Mouse (Mus musculus) natural killer cell, adult 2 months (primary cell): ENCODE measurements around the gene Kremen1.

Experiments
- DNase-seq, 2 experiments: peaks; one replicate each; pipeline ENCODE4 v3.0.0; 2022; ENCODE audit warnings: low spot score in 2 of 2

Gene Kremen1

GRCm38 (mm10) chr11:5261508-5262392 is at the start of gene Kremen1:
Gene Kremen1, minus strand, starts transcription at chr11:5261558.
- DNase-seq = peak; percentile 84 to 92

GRCm38 (mm10) chr11:5307024-5307905 is 45.9 kb upstream of the Kremen1 start:
- DNase-seq = no peak

- DNase-seq = no peak
Measured at GRCm38 (mm10) chr11:5306017-5306416, 44.7 kb upstream of the Kremen1 start.

- no peak for DNase-seq
Measured at GRCm38 (mm10) chr11:5304526-5304925, 43.2 kb upstream of the Kremen1 start.

DNA sequence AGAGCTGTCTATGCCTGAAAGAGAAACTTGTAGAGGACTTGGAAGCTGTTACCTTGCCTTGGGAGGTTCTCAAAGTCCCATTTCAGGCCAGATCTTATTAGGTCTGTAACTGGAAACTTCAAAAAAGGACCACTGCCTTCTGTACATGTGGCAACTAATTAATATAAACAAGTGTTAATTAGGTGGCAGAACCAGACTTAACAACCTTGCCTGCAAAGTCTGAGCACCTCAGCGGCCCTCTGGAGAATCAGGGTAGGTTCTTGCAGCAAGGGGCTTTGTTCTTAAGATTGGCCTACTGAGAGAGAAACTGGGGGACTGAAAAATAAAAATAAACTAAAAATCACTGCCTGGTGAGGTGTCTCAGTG is 36.6 kb upstream of the Kremen1 start:
- no peak for DNase-seq

DNA sequence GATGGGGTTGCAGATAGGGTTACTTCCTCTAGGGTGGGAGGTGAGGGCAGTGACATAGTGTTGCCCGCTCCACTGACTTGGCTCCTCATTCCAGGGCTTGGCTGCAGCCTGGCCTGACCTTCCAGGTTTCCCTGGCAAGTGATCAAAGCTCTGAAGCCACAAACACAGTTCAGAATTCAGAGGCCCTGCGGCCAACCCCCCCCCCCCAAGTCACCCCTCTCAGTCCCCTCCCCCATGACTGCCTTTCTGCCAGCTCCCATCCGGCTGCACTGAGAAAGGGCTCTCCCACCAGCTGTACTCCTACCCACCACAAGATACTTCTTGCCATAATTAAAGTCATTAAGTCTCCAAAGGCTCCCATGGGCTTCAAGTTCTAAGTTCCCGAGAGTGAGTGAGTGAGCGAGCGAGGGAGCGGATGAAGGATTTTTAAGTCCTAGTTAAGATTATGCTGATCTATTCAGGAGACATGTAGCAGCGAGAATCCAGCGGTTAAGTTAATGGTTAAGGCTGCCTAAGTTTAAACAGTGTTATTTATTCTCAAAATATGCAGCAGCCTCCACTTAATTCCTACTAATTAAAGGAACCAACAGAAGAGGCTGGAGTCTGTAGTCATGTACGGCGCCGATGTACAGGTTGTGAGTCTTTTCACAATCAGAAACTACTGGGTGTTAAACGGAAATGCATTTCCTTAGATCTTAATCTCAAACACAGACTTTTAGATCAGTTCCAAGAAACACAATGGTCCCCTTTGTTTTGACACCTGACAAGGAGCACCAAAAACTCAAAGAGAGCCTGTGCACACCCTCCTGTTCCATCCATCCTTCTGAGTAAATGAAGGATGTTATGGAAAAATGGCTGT is 36.0 kb upstream of the Kremen1 start:
- no peak for DNase-seq

GRCm38 (mm10) chr11:5296576-5297115 is 35.3 kb upstream of the Kremen1 start:
- DNase-seq = peak; percentile 28 to 54

DNA sequence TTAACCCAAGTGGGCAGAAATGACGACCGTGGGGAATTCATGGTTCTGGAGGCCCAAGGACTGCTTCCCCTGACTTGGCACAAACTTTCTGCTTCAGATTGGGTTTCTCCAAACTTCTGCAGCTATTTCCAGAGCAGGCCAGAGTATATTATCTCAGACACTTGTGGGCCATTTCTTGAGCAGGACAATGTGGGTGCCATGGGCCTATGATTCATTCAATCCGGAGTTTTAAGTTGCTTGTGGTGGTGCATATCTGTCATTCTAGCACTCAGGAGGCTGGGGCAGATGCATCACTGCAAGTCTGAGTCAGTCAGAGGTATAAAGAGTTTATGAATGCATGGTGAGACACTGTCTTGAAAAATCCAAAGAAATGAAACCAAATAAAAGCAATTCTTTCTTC is 33.4 kb upstream of the Kremen1 start:
- DNase-seq = no peak

- peak; percentile 51 to 66 for DNase-seq
Measured at GRCm38 (mm10) chr11:5290691-5291090, 29.3 kb upstream of the Kremen1 start.

DNA sequence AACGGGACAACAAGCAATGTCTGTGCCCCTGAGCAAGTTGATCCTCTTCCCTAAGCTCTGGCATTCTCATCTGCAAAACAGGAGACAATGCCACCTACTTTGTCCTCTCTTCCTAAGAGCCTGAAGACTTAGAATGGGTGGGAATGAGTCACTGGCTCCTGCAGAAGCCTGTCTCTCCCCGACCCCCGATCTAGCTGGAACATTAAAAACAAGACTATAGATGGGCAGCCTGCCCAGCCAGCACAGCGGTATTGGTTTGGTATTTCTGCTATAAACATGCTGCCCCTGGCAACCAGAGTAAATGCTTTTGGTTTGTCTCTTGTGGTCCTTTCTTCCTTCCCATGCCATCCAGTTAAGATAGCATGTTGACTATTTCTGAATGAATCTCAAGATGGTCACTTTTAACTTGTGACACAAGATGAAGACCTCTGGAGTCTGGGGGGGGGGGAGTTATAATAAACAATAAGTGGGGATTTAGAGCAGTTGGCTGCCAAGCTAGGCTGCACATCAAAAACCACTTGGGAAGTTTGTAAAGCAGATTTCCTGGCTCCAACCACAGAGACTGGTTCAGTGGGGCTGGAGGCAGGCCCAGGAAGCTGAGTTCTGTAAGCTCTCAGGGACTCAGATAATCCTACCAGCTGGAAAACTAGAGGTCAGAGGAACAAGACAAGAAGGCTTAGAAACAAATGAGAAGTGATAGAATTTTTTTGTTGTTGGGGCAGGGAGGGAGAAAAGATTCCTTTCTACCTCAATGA is 28.6 kb upstream of the Kremen1 start:
- no peak for DNase-seq

DNA sequence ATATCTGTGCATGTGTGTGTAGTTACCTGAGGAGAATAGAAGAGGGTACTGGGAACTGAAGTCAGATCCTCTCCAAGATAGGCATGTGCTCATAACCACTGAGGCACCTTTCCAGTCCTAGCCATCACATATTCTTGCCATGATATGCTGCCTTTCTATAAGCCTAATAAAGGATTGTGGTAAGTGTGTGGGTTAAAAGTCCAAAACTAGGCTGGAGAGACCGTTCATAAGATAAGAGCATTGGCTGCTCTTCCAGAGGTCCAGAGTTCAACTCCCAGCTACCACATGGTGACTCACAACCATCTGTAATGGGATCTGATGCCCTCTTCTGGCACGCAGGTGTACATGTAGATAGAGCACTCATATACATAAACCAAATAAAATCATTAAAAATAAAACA is 22.6 kb upstream of the Kremen1 start:
- no peak for DNase-seq

DNA sequence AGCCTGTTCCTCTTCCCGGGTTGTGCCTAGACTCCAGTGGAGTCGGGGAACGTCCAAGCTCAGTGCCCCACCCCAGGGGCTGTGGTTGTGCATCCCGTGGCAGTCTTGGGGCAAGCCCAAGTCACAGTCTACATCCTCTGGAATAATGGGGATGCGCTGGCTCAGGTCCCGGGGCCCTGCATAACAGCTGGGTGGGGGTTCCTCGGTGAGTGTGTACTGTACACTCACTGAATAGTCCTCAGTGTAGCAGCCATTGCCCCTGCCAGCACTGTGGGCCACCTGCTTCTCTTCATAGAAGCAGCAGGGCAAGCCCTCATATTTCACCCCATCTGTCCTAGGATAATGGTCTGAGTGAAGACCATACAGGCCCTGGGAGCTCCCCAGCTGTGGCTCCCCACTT is 19.6 kb upstream of the Kremen1 start:
- no peak for DNase-seq

DNA sequence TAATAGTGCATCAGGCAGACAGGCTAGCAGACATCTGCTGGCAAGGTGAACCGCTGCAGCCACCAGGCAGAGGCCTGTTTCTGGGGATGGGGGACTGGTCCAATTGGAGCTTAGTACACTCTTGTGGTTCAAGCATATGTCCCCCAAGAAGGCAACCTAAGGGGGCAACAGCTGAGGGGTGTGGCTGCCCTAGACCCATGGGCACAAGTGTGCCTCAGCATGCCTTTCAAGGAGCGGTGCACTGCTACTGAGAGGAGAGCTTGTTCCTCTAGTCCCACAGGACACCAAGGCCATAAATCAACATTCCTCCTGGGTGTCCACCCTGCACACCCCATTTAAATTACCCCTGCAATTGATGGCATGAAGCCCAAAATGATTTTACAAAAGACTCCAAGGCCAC is 17.1 kb upstream of the Kremen1 start:
- DNase-seq = no peak

GRCm38 (mm10) chr11:5277307-5277971 is 16.1 kb upstream of the Kremen1 start:
- DNase-seq = no peak

DNA sequence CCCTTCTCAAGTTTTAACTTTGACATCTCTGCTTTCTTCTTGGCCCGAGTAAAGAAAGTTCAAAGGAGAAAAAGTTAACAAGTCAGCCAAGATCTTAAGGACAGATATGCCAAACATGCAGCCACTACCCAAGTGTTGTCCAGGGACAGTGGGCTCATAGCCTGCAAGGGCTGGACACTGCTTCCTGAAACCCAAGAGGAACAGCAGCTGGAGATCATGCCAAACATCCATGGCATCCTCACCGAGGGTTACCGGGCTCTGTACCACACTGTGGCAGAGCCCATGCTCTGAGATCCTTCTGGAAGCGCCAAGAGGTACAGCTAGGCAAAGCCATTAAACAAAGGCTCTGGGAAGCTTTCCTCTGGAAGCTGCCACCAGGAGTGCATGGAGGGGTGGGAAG is 13.9 kb upstream of the Kremen1 start:
- no peak for DNase-seq

DNA sequence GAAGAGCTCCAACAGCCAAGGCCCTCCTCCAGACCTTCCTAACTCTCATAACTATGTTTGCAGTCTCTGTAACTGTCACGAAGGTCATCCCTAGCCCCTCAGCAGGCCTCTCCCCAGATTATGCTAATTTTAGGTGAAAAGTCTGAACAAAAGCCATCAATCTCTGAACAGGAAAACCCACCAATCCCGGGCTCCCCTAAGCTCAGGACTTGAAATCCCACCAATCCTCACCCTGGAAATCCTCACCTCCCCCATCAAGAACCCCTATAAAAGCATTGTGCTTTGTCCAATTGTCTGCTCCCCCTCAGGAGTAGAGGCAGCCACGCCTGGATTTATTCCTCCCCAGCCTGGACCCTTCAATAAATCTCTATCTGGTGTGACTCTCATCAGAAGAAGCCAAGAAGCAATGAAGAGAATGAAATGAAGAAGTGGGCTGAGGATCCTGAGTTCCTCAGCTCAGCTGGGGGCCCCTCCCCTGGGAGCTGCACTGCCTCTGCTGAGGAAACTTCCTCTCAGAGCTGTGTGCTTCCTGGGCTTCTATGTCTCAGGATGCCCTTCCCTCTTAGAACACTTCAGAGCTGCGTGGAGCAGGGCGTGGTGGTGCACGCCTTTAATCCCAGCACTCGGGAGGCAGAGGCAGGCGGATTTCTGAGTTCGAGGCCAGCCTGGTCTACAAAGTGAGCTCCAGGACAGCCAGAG is 11.3 kb upstream of the Kremen1 start:
- DNase-seq = no peak

DNA sequence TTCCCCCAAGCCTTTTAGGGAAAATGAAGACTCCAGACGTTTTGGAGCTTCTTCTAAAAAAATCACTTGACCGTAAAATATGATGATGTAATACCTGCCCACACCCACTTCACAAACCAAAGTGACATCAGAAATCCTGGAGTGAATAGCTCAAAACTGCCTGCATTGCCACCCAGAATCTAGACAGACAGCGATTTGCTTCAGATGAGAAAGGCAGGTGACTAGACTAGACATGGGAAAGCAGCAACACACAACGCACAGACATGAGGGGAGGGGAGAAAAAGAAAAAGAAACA is 10.7 kb upstream of the Kremen1 start:
- no peak for DNase-seq

GRCm38 (mm10) chr11:5271274-5272065 is 10.1 kb upstream of the Kremen1 start:
- no peak for DNase-seq

- DNase-seq = no peak
Measured at GRCm38 (mm10) chr11:5269846-5270461, 8.6 kb upstream of the Kremen1 start.
